Mouse (Mus musculus) natural killer cell, adult 2 months (primary cell): ENCODE results near the gene Fam166a.

Source experiments
- DNase-seq, 2 experiments: peaks; one replicate each; pipeline ENCODE4 v3.0.0; 2022; ENCODE audit warnings: low spot score in 2 of 2

Gene Fam166a

GRCm38 (mm10) chr2:25218445-25218844 lies at the start of gene Fam166a:
TSS of gene Fam166a (plus strand) at chr2:25218745.
- DNase-seq, result no peak

- no peak for DNase-seq
These were observed 48.8 kb upstream of the Fam166a start for GRCm38 (mm10) chr2:25169778-25170177.

- DNase-seq, result peak; percentile 68 to 75
These were observed 48.0 kb upstream of the Fam166a start for GRCm38 (mm10) chr2:25170326-25171100.

GRCm38 (mm10) chr2:25171101-25171768 lies 47.3 kb upstream of the Fam166a start:
- DNase-seq, result no peak

- DNase-seq, result no peak
These were observed 46.8 kb upstream of the Fam166a start for GRCm38 (mm10) chr2:25171769-25172153.

GRCm38 (mm10) chr2:25172629-25173028 lies 45.9 kb upstream of the Fam166a start:
- no peak for DNase-seq

- DNase-seq, result no peak
These were observed 44.7 kb upstream of the Fam166a start for GRCm38 (mm10) chr2:25173821-25174220.

- no peak for DNase-seq
These were observed 43.5 kb upstream of the Fam166a start for GRCm38 (mm10) chr2:25174866-25175689.

- DNase-seq, result no peak
These were observed 42.9 kb upstream of the Fam166a start for GRCm38 (mm10) chr2:25175690-25176078.

- no peak for DNase-seq
These were observed 42.0 kb upstream of the Fam166a start for GRCm38 (mm10) chr2:25176573-25176972.

- DNase-seq, result no peak
These were observed 41.5 kb upstream of the Fam166a start for GRCm38 (mm10) chr2:25177076-25177475.

GRCm38 (mm10) chr2:25177685-25178084 lies 40.9 kb upstream of the Fam166a start:
- DNase-seq, result no peak

GRCm38 (mm10) chr2:25178285-25178972 lies 40.1 kb upstream of the Fam166a start:
- no peak for DNase-seq

- no peak for DNase-seq
These were observed 38.9 kb upstream of the Fam166a start for GRCm38 (mm10) chr2:25179566-25180217.

- peak; percentile 94 to 95 for DNase-seq
These were observed 38.1 kb upstream of the Fam166a start, which contains the start of gene Nrarp for GRCm38 (mm10) chr2:25180478-25180903. TSS of gene Nrarp (plus strand) at chr2:25180758.

GRCm38 (mm10) chr2:25180973-25181890 lies 37.3 kb upstream of the Fam166a start:
- peak; percentile 65 to 68 for DNase-seq

- DNase-seq, result no peak
These were observed 36.6 kb upstream of the Fam166a start for GRCm38 (mm10) chr2:25181891-25182397.

GRCm38 (mm10) chr2:25182664-25183063 lies 35.9 kb upstream of the Fam166a start:
- DNase-seq, result no peak

GRCm38 (mm10) chr2:25183336-25183735 lies 35.2 kb upstream of the Fam166a start:
- peak; percentile 62 to 69 for DNase-seq

- DNase-seq, result no peak
These were observed 34.0 kb upstream of the Fam166a start for GRCm38 (mm10) chr2:25184496-25184895.
